Mouse (Mus musculus) lung, postnatal 10 days (tissue): ENCODE results near the gene Ccdc181.

Experiments
- DNase-seq: peaks from one replicate; pipeline ENCODE4 v3.0.0; 2021

Gene Ccdc181

DNA sequence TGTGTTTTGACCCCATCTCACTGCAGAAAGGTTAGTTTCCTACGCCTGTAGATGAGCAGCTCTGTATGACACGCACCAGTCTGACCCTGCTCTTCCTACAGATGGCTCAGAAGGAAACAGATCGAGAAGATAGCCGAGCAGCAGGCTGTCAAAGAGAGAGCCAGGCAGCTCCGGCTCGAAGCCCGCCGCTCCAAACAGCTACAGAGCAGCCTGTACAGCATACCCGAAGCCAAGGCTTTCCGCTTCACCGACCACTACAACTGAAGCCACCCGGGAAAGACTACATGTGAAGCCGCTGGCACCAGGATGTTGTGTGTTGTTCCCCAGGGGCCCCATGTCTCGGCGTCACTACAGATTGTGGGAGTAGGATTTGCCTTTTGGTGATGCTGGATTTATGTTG, 12.0 kb downstream of the Ccdc181 start:
- no peak for DNase-seq

DNA sequence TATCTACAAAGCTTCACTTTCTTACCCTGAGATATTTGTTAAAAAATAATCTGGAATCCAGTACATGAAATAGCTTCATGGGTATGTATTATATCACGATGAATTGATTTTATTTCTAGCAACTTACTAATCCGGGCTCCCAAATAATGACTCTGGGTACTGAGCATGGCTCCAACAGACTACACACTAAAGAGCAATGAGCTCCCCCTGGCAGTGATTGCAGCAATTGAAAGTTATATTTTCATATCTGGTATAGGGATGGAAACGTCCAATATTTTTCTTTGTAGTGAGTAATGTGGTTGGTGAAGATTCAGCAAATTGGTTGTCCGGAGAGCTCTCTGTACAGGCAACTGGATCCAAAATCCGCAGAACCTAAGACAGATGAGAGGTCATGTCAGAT, 16.7 kb downstream of the Ccdc181 start:
- DNase-seq, result no peak

DNA sequence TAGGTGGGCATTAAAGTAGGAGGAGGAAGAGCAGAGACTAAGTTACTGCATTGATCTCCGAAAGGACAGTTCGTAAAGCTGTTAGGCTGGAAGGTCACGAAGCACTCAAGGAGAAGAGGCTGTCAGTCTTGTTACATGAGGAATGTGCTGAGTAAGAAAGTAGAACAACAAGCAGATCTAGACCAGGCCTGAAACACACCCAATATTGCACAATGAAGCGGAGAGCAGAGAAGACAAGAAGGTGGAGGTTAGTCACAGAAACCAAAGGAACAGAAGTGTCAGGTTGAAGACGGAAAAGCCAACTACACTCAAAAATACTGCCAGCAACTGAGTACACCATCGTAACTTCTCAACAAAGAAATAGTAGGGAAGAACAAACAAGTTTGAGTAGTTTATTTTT, 18.7 kb downstream of the Ccdc181 start:
- no peak for DNase-seq

DNA sequence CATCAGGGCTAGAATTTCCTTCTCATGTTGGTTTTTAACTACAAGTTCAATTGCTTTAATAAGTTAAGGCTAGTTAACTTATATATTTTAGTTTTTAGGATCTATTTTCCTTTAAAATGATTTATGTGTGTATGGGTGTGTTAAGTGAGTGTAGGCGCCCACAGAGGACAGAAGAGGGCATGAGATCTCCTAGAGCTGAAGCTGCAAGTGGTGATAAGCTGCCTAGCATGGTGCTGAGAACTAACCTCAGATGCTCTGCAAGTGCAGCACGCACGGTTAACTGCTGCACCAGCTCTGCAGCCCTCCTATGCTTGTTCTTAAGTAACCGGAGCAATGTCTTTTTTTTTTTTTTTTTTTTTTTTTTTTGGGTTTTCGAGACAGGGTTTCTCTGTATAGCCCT, 21.1 kb downstream of the Ccdc181 start:
- DNase-seq, result no peak

DNA sequence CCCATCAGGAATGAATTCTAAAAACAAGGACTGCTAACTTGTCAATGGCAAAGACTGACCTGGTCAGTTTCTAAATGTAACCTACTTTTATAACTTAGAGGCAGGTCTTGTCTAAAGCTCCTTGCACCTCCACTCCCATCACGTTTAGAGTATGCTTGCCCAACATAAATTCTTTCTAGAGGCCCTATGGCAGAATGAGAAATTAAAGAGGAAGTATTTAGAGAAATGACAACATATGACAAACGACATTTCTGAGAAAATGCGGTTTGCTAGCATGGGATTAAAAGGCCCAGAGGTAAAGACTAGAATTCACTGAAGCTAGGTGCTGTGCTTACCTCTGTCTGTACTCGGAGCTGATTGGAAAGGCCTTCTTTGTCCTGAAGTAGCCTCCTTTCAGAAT, 26.6 kb downstream of the Ccdc181 start:
- no peak for DNase-seq

DNA sequence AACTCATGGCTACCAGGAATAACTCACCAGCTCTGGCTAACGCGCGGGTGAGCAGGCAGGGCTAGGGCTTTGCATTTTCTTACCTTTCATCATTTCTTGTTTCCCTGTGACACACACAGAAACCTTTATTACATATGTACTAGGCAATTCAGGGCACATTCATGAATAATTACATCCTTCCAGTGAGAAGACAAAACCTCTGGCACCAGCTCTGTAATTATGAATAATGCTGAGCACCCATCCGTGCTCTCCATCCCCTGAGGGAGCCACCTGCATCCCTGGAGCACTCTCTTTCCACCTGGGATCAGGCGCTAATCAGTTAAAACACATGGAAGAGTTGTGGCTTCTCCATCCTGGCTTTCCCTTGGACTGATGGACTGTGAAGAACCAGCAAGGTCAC, 28.4 kb downstream of the Ccdc181 start, which contains the start of gene Nme7:
Nme7 (plus strand) TSS at position 301 of the 400 bp plus-strand sequence.
- DNase-seq, result no peak

DNA sequence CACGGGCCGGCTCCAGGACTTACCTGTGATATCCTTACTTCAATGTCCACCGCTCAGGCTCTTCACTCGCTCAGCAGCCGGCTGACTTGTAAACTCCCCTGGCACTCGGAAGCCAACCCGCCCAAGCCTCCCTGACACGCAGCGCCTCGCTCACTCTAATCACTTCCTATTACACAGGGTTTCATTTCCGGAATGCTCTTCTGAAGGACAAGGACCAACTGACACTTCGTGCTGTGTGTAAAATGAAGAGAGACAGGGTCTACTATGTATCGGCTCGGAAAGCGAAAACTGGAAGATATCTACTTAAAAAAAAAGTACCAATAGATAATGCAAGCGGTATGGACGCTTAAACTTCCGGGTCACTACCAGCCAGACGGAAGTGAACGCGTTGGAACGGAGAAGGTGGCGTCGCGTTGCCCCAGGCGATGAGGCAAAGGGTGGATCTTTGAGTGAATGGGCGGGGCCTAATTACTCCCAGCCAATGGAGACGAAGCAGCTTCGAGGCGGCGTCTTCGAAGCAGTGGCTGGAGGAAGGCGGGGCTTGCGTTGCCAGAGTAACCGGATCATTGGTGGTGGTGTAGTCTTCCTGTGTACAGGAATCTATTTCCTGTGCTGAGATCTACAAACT, 31.9 kb downstream of the Ccdc181 start, which contains the start of gene Blzf1:
Blzf1 (minus strand) TSS at position 366 of the 628 bp plus-strand sequence.
- peak; percentile 99 for DNase-seq

DNA sequence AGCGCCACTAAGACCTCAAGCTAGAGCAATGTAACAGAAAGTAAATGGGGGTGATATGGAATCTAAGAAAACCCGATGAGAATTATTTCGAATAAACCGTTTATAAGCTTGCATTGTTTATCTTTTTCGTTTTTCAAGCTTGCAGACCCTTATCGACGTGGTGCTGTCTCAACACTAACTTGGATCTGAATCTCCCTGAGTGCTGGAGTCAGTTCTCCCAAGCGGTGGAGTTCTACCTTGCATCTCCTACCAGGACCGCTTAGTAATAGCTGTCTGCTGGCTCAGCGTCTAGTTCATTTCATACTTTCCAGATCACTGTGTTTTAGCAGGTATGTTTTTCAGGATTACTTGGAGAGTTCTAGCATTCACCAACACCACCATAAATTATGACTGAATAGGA, 32.5 kb downstream of the Ccdc181 start:
- no peak for DNase-seq

DNA sequence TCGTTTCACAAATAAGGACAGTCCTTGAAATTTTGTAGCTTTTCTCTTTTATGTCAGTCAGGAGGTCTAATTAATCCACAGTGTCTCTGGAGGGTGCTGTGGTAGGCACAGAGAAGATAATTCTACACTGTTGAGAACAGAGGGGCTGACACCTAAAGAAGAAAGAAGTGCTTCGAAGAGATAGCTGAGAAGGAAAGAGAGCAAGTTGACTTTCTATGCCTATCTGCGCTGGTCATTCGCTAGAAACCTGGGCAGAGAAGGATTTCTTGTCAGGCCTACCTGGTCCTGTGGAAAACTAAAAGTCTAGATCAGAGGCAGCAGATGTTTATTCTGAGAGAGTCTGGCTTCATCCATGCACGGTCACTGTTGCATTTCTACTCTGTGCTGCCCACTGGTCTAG, 38.7 kb downstream of the Ccdc181 start:
- DNase-seq, result no peak

DNA sequence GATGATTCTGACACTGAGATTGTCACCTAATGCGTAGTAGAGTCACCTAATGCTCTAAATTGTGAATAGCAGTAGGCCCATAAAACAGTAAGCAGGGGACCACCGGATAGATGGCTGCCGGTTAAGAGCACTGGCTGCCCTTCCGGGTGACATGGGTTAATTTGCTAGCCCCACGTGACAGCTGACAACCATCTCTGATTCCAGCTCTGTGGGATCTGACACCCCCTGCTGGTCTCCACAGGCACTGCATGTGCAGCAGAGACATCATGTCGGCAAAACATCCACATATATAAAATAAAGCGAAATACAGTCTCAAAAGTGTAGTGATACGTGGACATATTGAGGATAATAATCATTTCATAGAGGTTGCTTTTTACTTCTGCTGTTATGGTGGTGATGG, 39.9 kb downstream of the Ccdc181 start:
- DNase-seq, result peak; percentile 56

DNA sequence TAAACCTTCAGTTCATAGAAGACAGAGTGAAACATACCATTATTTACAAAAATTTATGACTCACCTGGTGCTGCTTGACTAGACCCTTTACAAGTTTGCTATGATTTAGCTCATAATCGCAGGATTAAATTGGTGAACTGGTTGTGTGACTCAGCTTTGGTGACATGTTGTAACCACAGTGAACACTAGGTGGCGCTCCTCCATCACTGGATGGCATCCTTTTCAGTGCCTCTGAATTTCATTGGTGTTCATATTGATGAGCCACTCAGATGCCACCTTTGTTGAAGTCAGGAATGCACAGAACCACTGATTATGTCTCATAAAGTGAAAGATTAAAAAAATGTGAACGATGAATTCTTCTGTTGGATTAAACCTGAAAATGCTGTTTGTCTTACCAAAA, 41.3 kb downstream of the Ccdc181 start:
- DNase-seq, result peak; percentile 78

DNA sequence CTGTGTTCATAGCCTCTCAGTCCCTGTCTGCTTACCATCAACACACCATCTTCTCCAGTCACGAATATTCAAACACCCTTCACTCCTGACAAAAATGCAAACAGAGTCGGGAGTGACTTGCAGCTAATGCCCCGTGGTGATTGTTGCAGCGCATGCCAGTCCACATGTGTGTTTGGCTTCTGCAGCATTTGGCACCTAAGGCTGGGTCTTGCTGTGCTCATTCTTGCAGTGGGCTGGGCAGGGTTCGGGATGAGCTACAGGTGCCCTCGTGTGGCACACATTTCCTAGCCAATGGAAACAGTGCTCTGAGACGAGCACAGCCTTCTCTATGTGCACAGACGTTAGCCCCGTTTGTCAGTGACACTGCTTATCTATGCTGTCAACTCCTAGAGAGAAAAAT, 41.9 kb downstream of the Ccdc181 start:
- DNase-seq, result no peak

DNA sequence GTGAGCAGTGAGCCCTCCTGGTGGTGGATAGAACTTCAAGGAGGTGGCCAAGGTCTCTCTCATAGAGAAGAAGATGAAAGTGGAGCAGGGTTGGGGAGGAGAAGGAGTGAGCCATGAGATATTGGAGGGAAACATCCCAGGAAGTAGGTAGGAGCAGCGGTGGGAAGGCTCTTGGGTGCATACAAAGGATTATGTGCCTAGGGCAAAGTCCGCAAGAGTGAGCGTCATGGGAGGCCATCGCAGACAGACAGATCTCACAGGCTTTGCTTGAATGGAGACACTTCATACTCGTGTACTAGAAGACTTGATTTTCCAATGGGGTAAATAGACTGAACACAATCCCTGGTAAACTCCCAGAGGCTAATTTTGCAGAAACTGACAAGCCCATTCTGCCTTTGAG, 43.1 kb downstream of the Ccdc181 start:
- no peak for DNase-seq

DNA sequence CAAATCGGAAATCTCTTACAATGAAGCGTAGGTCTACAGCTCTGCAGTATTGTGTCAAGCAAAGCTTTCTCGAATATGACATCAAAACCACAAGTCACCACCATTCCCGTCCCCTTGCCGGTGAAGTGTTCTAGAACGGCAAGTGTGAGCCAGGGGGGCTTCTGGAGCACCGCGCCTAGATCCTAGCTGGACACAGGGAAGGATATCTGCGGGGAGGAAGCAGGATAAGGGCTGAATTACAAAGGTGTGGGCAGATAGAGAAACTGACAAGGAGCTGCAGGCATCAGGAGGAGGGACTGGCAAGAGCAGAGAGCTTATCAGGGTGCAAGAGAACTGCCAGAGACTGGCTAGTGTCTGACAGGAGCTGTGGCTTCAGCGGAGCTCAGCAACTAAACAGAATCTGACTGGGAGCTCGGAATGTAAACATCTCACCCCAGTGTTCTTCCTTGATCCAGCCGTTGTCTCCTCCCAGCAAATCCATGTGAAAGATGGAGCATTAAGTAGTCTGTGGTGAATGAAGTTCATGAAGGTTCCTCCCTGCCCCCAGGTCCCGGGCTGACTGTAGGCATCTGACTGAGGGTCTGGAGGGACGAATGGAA, 44.3 kb downstream of the Ccdc181 start:
- peak; percentile 49 for DNase-seq

DNA sequence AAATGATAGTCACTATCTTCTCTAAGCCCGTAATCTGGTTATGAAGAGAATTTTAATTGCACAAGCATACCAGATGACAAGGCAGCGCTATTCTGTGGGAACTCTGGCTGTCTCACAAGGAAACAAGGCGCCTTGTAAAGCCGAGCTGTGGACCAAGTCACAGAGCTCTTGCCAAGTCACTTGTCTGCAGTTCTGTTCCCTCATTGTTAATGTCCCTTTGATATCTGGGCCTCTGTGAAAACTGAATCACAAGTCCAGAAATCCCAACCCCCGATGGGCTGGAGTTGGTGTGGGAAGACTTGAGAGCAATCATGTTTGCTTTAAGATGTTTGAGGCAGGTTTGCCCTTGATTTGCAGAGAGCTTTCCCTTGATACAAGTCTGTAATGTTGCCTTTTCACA, 45.3 kb downstream of the Ccdc181 start:
- peak; percentile 59 for DNase-seq

DNA sequence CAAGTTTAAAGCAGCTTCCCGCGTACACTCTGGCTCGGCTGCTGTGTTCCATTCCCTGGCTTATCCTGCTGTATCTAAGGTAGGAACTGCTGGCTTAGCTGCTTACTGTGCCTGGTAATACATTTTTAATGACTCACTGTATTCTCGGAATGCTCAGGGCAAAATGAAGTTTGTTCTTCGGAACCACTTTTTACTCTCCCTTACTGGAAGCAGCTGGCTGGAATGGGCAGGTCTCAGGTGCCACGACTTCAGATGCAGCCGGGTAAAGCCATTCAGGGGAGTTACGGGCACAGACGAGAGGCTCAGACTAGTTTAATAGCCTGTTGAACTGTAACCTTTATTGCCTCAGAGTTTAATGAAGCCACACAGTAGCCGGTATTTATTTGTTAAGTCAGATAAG, 46.0 kb downstream of the Ccdc181 start:
- no peak for DNase-seq

DNA sequence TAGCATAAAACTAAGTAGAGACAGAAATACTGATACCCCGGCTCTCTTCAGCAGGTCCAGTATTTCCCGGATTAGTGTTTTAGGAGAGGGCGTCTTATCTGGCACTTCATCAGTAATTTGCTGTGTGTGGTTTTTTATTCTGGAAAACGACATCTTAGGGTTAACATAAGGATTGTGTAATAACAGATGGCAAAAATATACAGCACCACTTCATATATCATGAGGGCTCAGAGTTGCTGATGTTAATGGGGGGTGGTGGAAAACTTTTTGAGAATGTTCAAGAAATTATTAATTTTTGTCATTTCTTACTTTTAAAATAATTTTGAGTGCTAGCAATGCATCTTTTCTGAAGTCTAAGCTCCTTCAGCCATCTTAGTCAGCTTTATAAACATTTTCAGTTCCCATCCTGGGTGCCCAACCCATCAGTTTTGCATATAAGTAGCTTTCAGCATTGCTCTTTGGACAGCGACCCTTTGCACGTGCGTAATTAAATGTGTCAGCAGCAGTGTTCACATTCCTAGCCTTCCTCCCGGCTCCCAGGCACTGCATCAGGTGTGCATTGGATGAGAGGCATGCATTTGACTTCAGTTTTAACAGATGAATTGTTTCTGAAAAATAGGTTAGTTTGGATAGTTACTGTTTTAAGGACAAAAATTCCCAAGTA, 47.7 kb downstream of the Ccdc181 start:
- no peak for DNase-seq

DNA sequence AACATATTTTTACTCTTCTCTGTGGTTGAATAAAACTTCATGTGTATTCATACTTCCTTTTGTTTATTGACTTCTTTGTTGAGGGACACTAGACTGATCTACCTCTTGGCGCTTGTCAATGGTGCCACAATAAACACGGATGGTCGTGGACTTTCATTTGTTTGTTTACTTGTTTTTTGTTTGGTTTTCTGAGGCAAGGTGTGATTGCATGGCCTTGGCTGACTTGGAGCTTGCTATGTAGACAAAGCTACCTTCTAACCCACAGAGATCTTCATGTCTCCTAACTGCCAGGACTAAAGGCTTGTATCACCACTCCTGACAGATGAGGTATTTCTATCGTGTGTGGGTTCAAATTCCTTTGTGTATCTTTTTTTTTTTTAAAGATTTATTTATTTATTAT, 48.8 kb downstream of the Ccdc181 start:
- no peak for DNase-seq

DNA sequence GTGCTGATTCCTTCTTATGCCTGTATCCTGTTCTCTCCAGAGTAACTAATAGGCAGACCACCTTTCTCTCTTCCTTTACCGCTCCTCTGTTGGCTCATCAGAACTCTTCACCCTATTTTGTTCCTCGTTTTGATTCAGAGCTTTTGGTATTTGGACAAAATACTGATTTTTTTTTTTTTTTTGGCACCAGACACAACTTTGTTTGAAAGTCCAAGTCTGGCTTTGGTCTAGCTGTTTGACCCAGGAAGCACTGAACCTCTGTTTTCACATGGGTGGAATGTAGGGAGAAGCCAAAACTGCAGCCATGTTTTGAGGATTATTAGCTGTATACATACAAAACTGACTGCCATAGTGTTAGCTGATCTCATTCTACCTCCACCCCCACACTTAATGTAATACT, 49.5 kb downstream of the Ccdc181 start:
- no peak for DNase-seq

DNA sequence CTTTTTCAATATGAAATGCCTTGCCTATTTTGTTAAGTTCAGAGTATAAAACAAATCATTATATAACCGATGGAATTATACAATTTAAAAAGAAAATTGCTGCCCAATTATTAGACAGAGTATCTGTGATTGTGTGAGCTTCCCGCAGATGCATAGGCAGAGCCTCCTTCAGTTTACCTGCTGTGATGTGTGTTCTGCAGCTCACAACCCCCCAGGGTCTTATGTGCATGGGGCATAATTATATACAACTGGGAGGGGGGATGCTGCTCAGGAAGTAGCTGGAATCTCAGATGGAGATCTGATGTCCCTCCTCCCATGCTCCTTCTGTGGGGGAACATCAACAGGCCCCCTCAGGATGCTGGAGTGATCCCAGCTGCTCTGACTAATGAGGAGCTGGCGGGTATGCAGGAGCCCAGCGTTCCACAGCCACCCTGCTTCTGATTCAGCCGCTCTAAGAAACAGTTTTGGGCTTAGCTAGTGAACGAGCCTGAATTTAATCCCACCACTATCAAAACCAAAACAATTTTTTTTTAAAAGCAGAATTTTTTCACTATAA, 51.3 kb downstream of the Ccdc181 start:
- peak; percentile 53 for DNase-seq

DNA sequence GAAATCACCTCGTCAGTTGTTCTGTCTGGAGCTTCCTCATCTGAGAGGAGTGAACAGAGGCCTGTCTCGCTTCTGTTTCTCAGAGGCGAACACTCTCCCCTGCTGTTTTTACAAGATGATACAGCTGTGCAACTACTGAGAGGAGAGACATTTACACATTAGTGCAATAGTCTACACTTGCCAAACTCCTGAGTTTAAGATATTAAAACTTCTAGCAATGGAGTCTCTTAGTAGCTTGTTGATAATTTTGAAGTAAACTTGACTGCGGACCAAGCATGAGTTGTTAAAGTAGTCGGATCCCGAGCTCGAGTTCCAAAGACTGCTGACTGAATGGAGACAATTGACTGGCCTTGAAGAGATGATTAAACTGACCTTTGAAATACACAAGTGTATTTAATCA, 52.4 kb downstream of the Ccdc181 start:
- no peak for DNase-seq

DNA sequence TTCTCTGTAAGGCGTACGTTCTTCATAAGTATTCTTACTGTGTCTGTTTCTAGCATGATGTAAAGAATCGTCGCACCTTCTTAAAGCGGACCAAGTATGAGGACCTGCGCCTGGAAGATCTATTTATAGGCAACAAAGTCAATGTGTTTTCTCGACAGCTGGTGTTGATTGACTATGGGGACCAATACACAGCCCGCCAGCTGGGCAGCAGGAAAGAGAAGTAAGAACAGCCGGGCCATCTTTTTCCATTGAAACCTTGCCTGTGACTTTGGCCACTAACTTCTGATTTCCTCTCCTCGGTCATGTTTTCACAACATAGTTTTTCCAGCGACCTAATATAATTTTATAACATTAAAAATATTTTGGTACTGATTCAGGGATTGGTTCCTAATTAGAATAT, 57.2 kb downstream of the Ccdc181 start:
- DNase-seq, result no peak

DNA sequence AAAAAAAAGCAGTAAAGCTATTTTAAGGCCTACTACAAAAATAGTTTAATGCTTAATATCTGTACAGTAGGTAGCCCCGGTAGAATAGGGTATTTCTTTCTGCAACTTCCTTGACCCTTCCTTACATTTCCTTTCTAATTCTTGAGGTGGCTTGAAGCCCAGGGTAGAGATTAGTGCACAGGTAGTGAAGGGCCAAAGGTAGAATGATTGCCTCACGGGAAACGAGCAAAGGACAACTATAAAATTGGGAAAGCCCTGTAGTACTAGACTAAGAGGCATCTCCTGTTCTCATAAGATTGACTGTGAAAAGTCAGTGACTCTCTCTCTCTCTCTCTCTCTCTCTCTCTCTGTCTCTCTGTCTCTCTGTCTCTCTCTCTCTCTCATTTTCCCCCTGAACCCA, 60.0 kb downstream of the Ccdc181 start:
- no peak for DNase-seq

DNA sequence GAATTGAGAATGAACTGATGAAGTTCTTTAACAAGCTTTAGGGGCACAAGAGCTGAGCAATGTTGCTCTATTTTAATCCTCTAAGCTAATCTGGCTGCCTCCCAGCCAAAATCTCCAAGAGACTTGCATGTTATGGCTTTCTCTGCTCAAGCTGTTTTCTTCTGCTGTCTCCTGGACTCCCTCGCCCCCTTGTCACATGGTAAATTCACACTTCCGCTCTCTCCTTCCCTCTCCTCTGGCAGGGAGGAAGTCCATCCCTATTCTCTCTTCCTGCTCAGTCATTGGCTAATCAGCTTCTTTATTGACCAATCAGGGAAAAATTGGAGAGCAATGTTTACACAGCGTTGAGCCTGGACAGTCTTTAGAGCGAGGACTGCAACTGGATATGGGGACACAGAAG, 60.5 kb downstream of the Ccdc181 start:
- DNase-seq, result no peak
